Mouse (Mus musculus): ENCODE measurements around the gene Elp5.

DNA sequence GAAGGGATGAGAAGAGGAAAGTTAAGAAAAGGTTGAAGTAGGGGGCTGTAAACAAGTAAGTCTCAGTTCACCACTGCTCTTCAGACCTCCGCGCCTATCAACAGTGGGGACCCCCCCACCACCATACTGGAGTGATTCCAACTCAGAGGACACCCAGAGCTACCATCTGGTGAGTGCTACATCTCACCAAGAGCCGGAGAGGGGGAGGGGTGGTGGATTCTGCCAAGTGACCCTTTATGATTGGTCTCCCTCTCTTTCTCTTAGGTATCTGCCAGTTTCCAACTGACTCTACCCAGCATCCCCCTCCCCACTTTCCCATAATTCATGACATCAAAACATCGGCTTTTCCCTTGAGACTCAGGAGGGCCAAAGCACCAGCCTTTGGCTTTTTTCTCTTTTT, 41.4 kb downstream of the Elp5 start:
- no peak for TF ChIP-seq CTCF (IDR thresholded peaks at IDR 0.05; ENCODE audit: borderline replicate concordance, control insufficient read depth, extremely low read depth, insufficient read depth, low read length, poor library complexity)
- no peak for TF ChIP-seq POLR2A (IDR thresholded peaks at IDR 0.05; ENCODE audit: control insufficient read depth, extremely low read depth, insufficient read depth, low read length, poor library complexity)
